9 mouse cellular contexts compared by ENCODE assay signal in the genomic region with DNA sequence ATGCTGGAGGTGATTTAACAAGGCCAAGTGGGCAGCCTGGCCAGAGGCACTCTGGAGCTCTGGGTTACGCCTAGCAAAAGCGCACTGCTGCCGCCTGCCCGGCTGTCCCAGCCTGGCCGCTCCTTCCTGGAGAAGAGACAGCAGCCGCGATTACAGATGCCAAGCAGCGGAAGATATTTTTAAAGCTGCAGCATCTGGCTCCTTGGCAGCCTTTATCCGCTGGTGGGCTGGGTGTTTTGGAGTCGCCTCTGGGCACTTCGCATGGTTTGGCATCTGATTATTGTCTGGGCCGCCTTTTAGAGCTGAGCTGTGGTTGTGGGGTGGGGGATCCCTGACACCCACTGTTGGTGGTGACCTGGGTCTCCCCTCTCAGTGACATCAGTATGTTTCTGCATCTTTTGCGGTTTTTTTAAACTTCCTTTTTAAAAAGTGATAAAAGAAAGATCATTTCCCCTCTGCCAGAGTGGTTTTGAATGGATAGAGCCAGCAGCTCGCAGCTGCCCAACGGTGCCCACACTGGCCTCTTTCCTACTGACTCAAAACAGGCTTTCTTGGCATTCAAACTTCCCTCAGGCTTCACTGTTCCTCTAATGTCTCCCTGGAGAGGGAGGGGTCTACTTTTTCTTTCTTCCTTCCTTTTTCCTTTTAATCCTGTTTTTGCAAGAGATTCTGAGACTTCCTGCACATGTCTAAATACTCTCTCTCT.
DNase-seq lines count a peak whose midpoint lies in the region; ATAC-seq and TF ChIP-seq lines count a peak whose summit lies in the region.
"Had no signal": no experiment of that assay in that cellular context is flagged by ENCODE, and none has a peak within 500 bp of the region (broad histone marks: within the 10 kb centered on the region; RNA-seq: fewer than 3 reads in every experiment).

No protein-coding gene starts in this region.

- ATAC-seq in hindbrain, embryonic 15.5 days (ENCODE audit: low FRiP score, low read depth) = peak; percentile 88
- ATAC-seq in limb, embryonic 14.5 days (ENCODE audit: low FRiP score, low read depth) = no peak

- peak overlapping the region; percentile 22; the same call in 1 of the 2 replicates for H3K9ac ChIP-seq in hindbrain, embryonic 15.5 days
- H3K9ac ChIP-seq in limb, embryonic 14.5 days (ENCODE audit: low read depth, low read length, severe bottlenecking) = no peak overlapping the region
- H3K9ac ChIP-seq: lung, embryonic 15.5 days had no signal

- H3K4me1 ChIP-seq in hindbrain, embryonic 15.5 days (replicated peaks) = peaks cover 12% of the 10 kb centered on the region
- peaks cover 10% of the 10 kb centered on the region; the same call in 1 of the 2 replicates for H3K4me1 ChIP-seq in limb, embryonic 14.5 days (ENCODE audit: control insufficient read depth, insufficient read depth, low read length)

- peak; percentile 91 for DNase-seq in heart, adult 11 months
- no peak for DNase-seq in heart, adult 8-10 months (ENCODE audit: low spot score)
- DNase-seq in brain, adult 2 months (ENCODE audit: low read depth, low spot score) = peak; percentile 76
- DNase-seq in frontal cortex, postnatal 25 days (ENCODE audit: low spot score in 2 of 2) = peak; percentile 43 to 53
- DNase-seq in limb, embryonic 14.5 days (ENCODE audit: low spot score) = peak; percentile 36
- peak; percentile 44 for DNase-seq in right cerebral cortex, postnatal 4 days
- no peak for DNase-seq in testis, postnatal 10 days (ENCODE audit: low spot score)

- peak overlapping the region; percentile 77 for H3K27ac ChIP-seq in hindbrain, embryonic 15.5 days (replicated peaks)
- H3K27ac ChIP-seq in limb, embryonic 14.5 days (replicated peaks; ENCODE audit: low read depth, low read length) = no peak overlapping the region
- H3K27ac ChIP-seq: lung, embryonic 15.5 days had no signal

- no peak for TF ChIP-seq POLR2A in limb, embryonic 14.5 days (IDR thresholded peaks at IDR 0.05; ENCODE audit: borderline replicate concordance, extremely low read depth, insufficient read depth, insufficient read length)

- no peaks in the 10 kb centered on the region for H3K9me3 ChIP-seq in hindbrain, embryonic 15.5 days
- no peaks in the 10 kb centered on the region for H3K9me3 ChIP-seq in limb, embryonic 14.5 days (ENCODE audit: control insufficient read depth, low read length)
- H3K9me3 ChIP-seq: lung, embryonic 15.5 days had no signal

- H3K36me3 ChIP-seq in hindbrain, embryonic 15.5 days = no peaks in the 10 kb centered on the region
- no peaks in the 10 kb centered on the region for H3K36me3 ChIP-seq in limb, embryonic 14.5 days (ENCODE audit: control insufficient read depth, insufficient read depth, low read length)
- H3K36me3 ChIP-seq: lung, embryonic 15.5 days had no signal

- WGBS in hindbrain, embryonic 15.5 days = 37% methylated on average over 15 of the region's 15 CpGs
- WGBS in limb, embryonic 14.5 days = 32% methylated on average over 15 of the region's 15 CpGs

- H3K4me3 ChIP-seq in hindbrain, embryonic 15.5 days = 0 out of 2 replicates have a peak overlapping the region, but pooled peaks have one; percentile 7
- H3K4me3 ChIP-seq in limb, embryonic 14.5 days (replicated peaks; ENCODE audit: low read length) = no peak overlapping the region
- H3K4me3 ChIP-seq: lung, embryonic 15.5 days had no signal

- H3K4me2 ChIP-seq in hindbrain, embryonic 15.5 days = peak overlapping the region; percentile 45
- no peak overlapping the region for H3K4me2 ChIP-seq in limb, embryonic 14.5 days (replicated peaks; ENCODE audit: low read depth, low read length, severe bottlenecking)
- H3K4me2 ChIP-seq: lung, embryonic 15.5 days had no signal

- no peaks in the 10 kb centered on the region for H3K27me3 ChIP-seq in hindbrain, embryonic 15.5 days
- H3K27me3 ChIP-seq in limb, embryonic 14.5 days (ENCODE audit: control insufficient read depth, insufficient read depth, low read length) = no peaks in the 10 kb centered on the region

Comparison
In these comparisons a context has a peak if more than half of its experiments do, and no peak if none do; other contexts are left out.
1. DNase-seq: peak in heart, adult 11 months (single experiment), brain, adult 2 months (single experiment), frontal cortex, postnatal 25 days (2 of 2), limb, embryonic 14.5 days (single experiment) and right cerebral cortex, postnatal 4 days (single experiment); none in heart, adult 8-10 months (single experiment) and testis, postnatal 10 days (single experiment).